Mouse (Mus musculus): Measurements from ENCODE around the gene Scn3a. TPM values are rescaled to one million over a fixed set of nuclear protein-coding genes. Genes with fewer than 3 reads are reported as not detected.

Scn3a gene
- total RNA-seq, 1 experiment from 2014 or later, result 4.0 TPM

Other genes with a start within 250 kb of the Scn3a start
- gene Slc38a11, start 203.6 kb downstream of the Scn3a start, total RNA-seq (2021), result 16.8 and 23.1 TPM in 2 replicates
- 1.5 TPM in 2 replicates for gene Scn2a, start 53.1 kb upstream of the Scn3a start, total RNA-seq (2021)

Data from adrenal gland, postnatal 25 days (tissue).